Mouse (Mus musculus): ENCODE results near the gene Abca1.
A peak's percentile ranks its signal among the peaks of the same experiment; 100 is the strongest.

Gene Abca1

GRCm38 (mm10) chr4:53159767-53160166 lies at the start of gene Abca1:
Gene Abca1 (minus strand): TSS chr4:53159895.
- peak; percentile 95 for DNase-seq (ENCODE audit: low spot score)

GRCm38 (mm10) chr4:53204482-53204881 lies 44.8 kb upstream of the Abca1 start:
- no peak for DNase-seq (ENCODE audit: low spot score)

- DNase-seq (ENCODE audit: low spot score) = no peak
Observed at GRCm38 (mm10) chr4:53203595-53204400, 44.1 kb upstream of the Abca1 start.

GRCm38 (mm10) chr4:53200276-53200675 lies 40.6 kb upstream of the Abca1 start:
- no peak for DNase-seq (ENCODE audit: low spot score)

GRCm38 (mm10) chr4:53197842-53198241 lies 38.1 kb upstream of the Abca1 start:
- no peak for DNase-seq (ENCODE audit: low spot score)

- peak; percentile 93 for DNase-seq (ENCODE audit: low spot score)
Observed at GRCm38 (mm10) chr4:53196058-53196771, 36.5 kb upstream of the Abca1 start.

- DNase-seq (ENCODE audit: low spot score) = no peak
Observed at GRCm38 (mm10) chr4:53187071-53187470, 27.4 kb upstream of the Abca1 start.

GRCm38 (mm10) chr4:53186573-53186972 lies 26.9 kb upstream of the Abca1 start:
- DNase-seq (ENCODE audit: low spot score) = no peak

GRCm38 (mm10) chr4:53186141-53186540 lies 26.4 kb upstream of the Abca1 start:
- DNase-seq (ENCODE audit: low spot score) = no peak

- DNase-seq (ENCODE audit: low spot score) = no peak
Observed at GRCm38 (mm10) chr4:53181479-53181878, 21.8 kb upstream of the Abca1 start.

GRCm38 (mm10) chr4:53179308-53179820 lies 19.7 kb upstream of the Abca1 start:
- DNase-seq (ENCODE audit: low spot score) = no peak

- DNase-seq (ENCODE audit: low spot score) = no peak
Observed at GRCm38 (mm10) chr4:53178489-53178888, 18.8 kb upstream of the Abca1 start.

GRCm38 (mm10) chr4:53177696-53178095 lies 18.0 kb upstream of the Abca1 start:
- DNase-seq (ENCODE audit: low spot score) = no peak

GRCm38 (mm10) chr4:53174906-53175305 lies 15.2 kb upstream of the Abca1 start:
- no peak for DNase-seq (ENCODE audit: low spot score)

GRCm38 (mm10) chr4:53170403-53170802 lies 10.7 kb upstream of the Abca1 start:
- DNase-seq (ENCODE audit: low spot score) = no peak

GRCm38 (mm10) chr4:53165231-53165630 lies 5.5 kb upstream of the Abca1 start:
- no peak for DNase-seq (ENCODE audit: low spot score)

- peak; percentile 58 for DNase-seq (ENCODE audit: low spot score)
Observed at GRCm38 (mm10) chr4:53159176-53159575, 519 bp downstream of the Abca1 start.

GRCm38 (mm10) chr4:53158634-53159033 lies 1.1 kb downstream of the Abca1 start:
- DNase-seq (ENCODE audit: low spot score) = peak; percentile 95

GRCm38 (mm10) chr4:53155471-53155870 lies 4.2 kb downstream of the Abca1 start:
- DNase-seq (ENCODE audit: low spot score) = no peak

GRCm38 (mm10) chr4:53153711-53154110 lies 6.0 kb downstream of the Abca1 start:
- DNase-seq (ENCODE audit: low spot score) = no peak

GRCm38 (mm10) chr4:53153061-53153460 lies 6.6 kb downstream of the Abca1 start:
- DNase-seq (ENCODE audit: low spot score) = no peak

GRCm38 (mm10) chr4:53152655-53153054 lies 7.0 kb downstream of the Abca1 start:
- no peak for DNase-seq (ENCODE audit: low spot score)

- no peak for DNase-seq (ENCODE audit: low spot score)
Observed at GRCm38 (mm10) chr4:53150516-53150915, 9.2 kb downstream of the Abca1 start.
